Comparison of ENCODE assay signal across 8 mouse cellular contexts in the genomic region with DNA sequence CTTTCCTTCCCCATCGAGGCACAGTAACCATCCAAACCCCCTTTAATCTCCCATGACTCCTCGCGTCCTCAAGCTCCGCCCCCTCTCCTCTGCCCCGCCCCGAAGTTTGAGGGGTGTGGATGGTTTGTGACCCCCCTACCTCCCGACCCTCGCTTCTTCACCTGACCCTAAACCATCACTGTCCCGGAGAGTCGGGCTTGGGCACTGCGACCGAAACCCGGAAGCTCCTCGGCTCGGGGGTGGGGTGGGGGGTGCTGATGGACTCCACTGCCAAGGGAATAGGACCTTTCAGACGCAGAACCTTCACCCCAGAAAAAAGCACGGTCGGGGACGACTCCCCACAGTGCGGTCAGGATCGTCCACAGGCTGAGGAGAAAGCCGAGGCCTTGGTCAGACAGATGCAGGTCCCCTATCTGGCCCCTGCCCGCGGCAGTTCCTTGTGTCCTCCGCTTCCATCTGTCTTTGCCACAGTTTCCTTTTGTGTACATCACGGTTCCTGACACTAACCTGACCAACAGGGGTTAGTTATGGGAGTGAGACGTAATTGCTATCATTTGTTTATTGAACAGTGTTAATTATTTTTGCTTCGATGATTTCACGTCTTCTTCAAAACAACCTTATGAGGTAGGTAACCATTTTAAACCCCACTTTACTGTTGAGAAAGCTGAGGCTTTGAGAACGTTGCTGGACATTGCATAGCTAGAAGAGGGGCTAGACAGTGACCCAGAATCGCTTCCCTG. TPM values are rescaled to one million over a fixed set of nuclear protein-coding genes. Genes with fewer than 3 reads are reported as not detected.
DNase-seq lines count a peak whose midpoint lies in the region; ATAC-seq and TF ChIP-seq lines count a peak whose summit lies in the region.

No protein-coding gene starts in this region.

- no peaks in the 10 kb centered on the region for H3K9me3 ChIP-seq in kidney, embryonic 16.5 days (ENCODE audit: low read length)
- H3K9me3 ChIP-seq in forebrain, embryonic 12.5 days = no peaks in the 10 kb centered on the region
- no peaks in the 10 kb centered on the region for H3K9me3 ChIP-seq in limb, embryonic 15.5 days

- POLR2A ChIA-PET in Patski (lab: Charles Lee) = interaction anchor here (0.6 to 1.2 kb wide), 4 partner anchors 9 to 211 kb away, joined by 3 to 6 read pairs (median 4); partner anchors contain the start of gene Slc25a39

- CTCF ChIA-PET in Patski (lab: Charles Lee) = interaction anchor here (0.9 to 3.0 kb wide), 4 partner anchors 40 to 129 kb away, joined by 3 to 8 read pairs (median 4); partner anchors contain the start of gene Tmem101

- peak overlapping the region; percentile 74 for H3K4me2 ChIP-seq in kidney, embryonic 16.5 days (replicated peaks; ENCODE audit: low read depth, low read length)
- H3K4me2 ChIP-seq in forebrain, embryonic 12.5 days = peak overlapping the region; percentile 73
- peak overlapping the region; percentile 70 for H3K4me2 ChIP-seq in limb, embryonic 15.5 days

- peaks cover 20% of the 10 kb centered on the region for H3K4me1 ChIP-seq in kidney, embryonic 16.5 days (ENCODE audit: insufficient read depth, low read length)
- H3K4me1 ChIP-seq in forebrain, embryonic 12.5 days = peaks cover 15% of the 10 kb centered on the region
- H3K4me1 ChIP-seq in limb, embryonic 15.5 days = peaks cover 16% of the 10 kb centered on the region
- no peaks in the 10 kb centered on the region for H3K4me1 ChIP-seq in small intestine, adult 2 months (ENCODE audit: control insufficient read depth, insufficient read depth, insufficient read length, low read length)

- H3K27ac ChIP-seq in kidney, embryonic 16.5 days (ENCODE audit: low read length) = peak overlapping the region; percentile 92
- peak overlapping the region; percentile 76 for H3K27ac ChIP-seq in forebrain, embryonic 12.5 days
- H3K27ac ChIP-seq in limb, embryonic 15.5 days = peak overlapping the region; percentile 86
- peak overlapping the region; percentile 74 for H3K27ac ChIP-seq in small intestine, adult 2 months (ENCODE audit: insufficient read depth, low read depth, low read length)

- in situ Hi-C loops in Patski (cut with MboI; ENCODE audit: low pct_unique_long_range_greater_than_20kb) = no loop called here

- no peak for DNase-seq in kidney, adult 18-20 months
- no peak for DNase-seq in Patski (ENCODE audit: low read depth, low spot score)
- DNase-seq in yolk sac, embryonic 10.5 days (ENCODE audit: low spot score) = no peak
- no peak for DNase-seq in frontal cortex, postnatal 25 days (ENCODE audit: low spot score in 2 of 2)

- no peak for TF ChIP-seq POLR2A in small intestine, adult 2 months (IDR thresholded peaks at IDR 0.05; ENCODE audit: low read depth, low read length)

- no peaks in the 10 kb centered on the region for H3K27me3 ChIP-seq in kidney, embryonic 16.5 days (ENCODE audit: insufficient read depth, low read length)
- H3K27me3 ChIP-seq in Patski = no peaks in the 10 kb centered on the region
- H3K27me3 ChIP-seq in forebrain, embryonic 12.5 days = no peaks in the 10 kb centered on the region
- no peaks in the 10 kb centered on the region for H3K27me3 ChIP-seq in limb, embryonic 15.5 days
- no peaks in the 10 kb centered on the region for H3K27me3 ChIP-seq in small intestine, adult 2 months (ENCODE audit: control insufficient read depth, insufficient read depth, low read length)

- ATAC-seq in kidney, embryonic 16.5 days (ENCODE audit: low FRiP score, low TSS enrichment) = peak; percentile 72
- peak; percentile 35 for ATAC-seq in Patski
- ATAC-seq in forebrain, embryonic 12.5 days (ENCODE audit: low FRiP score) = peak; percentile 72
- peak; percentile 40 for ATAC-seq in limb, embryonic 15.5 days (ENCODE audit: insufficient number of reproducible peaks, low FRiP score, low TSS enrichment, low read depth)

- 4% methylated on average over 31 of the region's 31 CpGs for WGBS in kidney, embryonic 16.5 days
- WGBS in forebrain, embryonic 12.5 days = 7% methylated on average over 31 of the region's 31 CpGs
- WGBS in limb, embryonic 15.5 days = 4% methylated on average over 31 of the region's 31 CpGs
- 2% methylated on average over 31 of the region's 31 CpGs for WGBS in small intestine, adult 2 months

- peak overlapping the region; percentile 88 for H3K9ac ChIP-seq in kidney, embryonic 16.5 days (replicated peaks; ENCODE audit: low read length)
- peak overlapping the region; percentile 80 for H3K9ac ChIP-seq in forebrain, embryonic 12.5 days
- H3K9ac ChIP-seq in limb, embryonic 15.5 days = peak overlapping the region; percentile 81

- peaks cover 21% of the 10 kb centered on the region for H3K36me3 ChIP-seq in kidney, embryonic 16.5 days (ENCODE audit: insufficient read depth, low read length)
- peaks cover 31% of the 10 kb centered on the region for H3K36me3 ChIP-seq in forebrain, embryonic 12.5 days (replicated peaks)
- H3K36me3 ChIP-seq in limb, embryonic 15.5 days = peaks cover 32% of the 10 kb centered on the region
- H3K36me3 ChIP-seq in small intestine, adult 2 months (ENCODE audit: control insufficient read depth, insufficient read depth, low read length) = peaks cover 22% of the 10 kb centered on the region

- peak overlapping the region; percentile 78 for H3K4me3 ChIP-seq in kidney, embryonic 16.5 days (ENCODE audit: low read length)
- H3K4me3 ChIP-seq in forebrain, embryonic 12.5 days (replicated peaks) = peak overlapping the region; percentile 68
- peak overlapping the region; percentile 69 for H3K4me3 ChIP-seq in limb, embryonic 15.5 days
- peak overlapping the region; percentile 79 for H3K4me3 ChIP-seq in small intestine, adult 2 months (ENCODE audit: low read depth, low read length)

- TF ChIP-seq CTCF in Patski (IDR thresholded peaks at IDR 0.05) = no peak
- no peak for TF ChIP-seq CTCF in small intestine, adult 2 months (IDR thresholded peaks at IDR 0.05; ENCODE audit: extremely low read depth, insufficient read length, insufficient replicate concordance, low read depth, low read length)

RNA-seq across cellular contexts. Expression of gene Tmub2, which starts 0.5 kb away (rescaled TPM):
- polyA plus RNA-seq in kidney, embryonic 16.5 days (2015; fragmentation: Nextera tagmentation; extraction: Ambion mirVana) = 64.4 and 66.7 TPM in 2 replicates
- polyA plus RNA-seq in Patski (2021) = 60.5 TPM
- 53.9 and 55.9 TPM in 2 replicates for polyA plus RNA-seq in forebrain, embryonic 12.5 days (2016; fragmentation: Nextera tagmentation; extraction: Ambion mirVana)
- polyA plus RNA-seq in limb, embryonic 15.5 days (2015; fragmentation: Nextera tagmentation; extraction: Ambion mirVana) = 53.4 and 53.9 TPM in 2 replicates
- 29.4 and 60.2 TPM in 2 replicates for polyA plus RNA-seq in small intestine, adult 2 months (2012; rRNA removed)

RNA-seq across cellular contexts. Expression of gene Atxn7l3, which starts 11.2 kb away (rescaled TPM):
- 12.4 and 13.3 TPM in 2 replicates for polyA plus RNA-seq in kidney, embryonic 16.5 days (2015; fragmentation: Nextera tagmentation; extraction: Ambion mirVana)
- polyA plus RNA-seq in Patski (2021) = 53.4 TPM
- polyA plus RNA-seq in forebrain, embryonic 12.5 days (2016; fragmentation: Nextera tagmentation; extraction: Ambion mirVana) = 22.4 and 22.6 TPM in 2 replicates
- polyA plus RNA-seq in limb, embryonic 15.5 days (2015; fragmentation: Nextera tagmentation; extraction: Ambion mirVana) = 15.0 and 18.0 TPM in 2 replicates
- 15.1 and 30.2 TPM in 2 replicates for polyA plus RNA-seq in small intestine, adult 2 months (2012; rRNA removed)

RNA-seq across cellular contexts. Expression of gene Asb16, which starts 16.7 kb away (rescaled TPM):
- not detected in 2 replicates for polyA plus RNA-seq in kidney, embryonic 16.5 days (2015; fragmentation: Nextera tagmentation; extraction: Ambion mirVana)
- 0.28 TPM for polyA plus RNA-seq in Patski (2021)
- polyA plus RNA-seq in forebrain, embryonic 12.5 days (2016; fragmentation: Nextera tagmentation; extraction: Ambion mirVana) = not detected in 2 replicates
- 0.20 and 0.24 TPM in 2 replicates for polyA plus RNA-seq in limb, embryonic 15.5 days (2015; fragmentation: Nextera tagmentation; extraction: Ambion mirVana)
- polyA plus RNA-seq in small intestine, adult 2 months (2012; rRNA removed) = 0.29 and 1.8 TPM in 2 replicates

RNA-seq across cellular contexts. Expression of gene Ubtf, which starts 34.3 kb away (rescaled TPM):
- 94.7 and 97.3 TPM in 2 replicates for polyA plus RNA-seq in kidney, embryonic 16.5 days (2015; fragmentation: Nextera tagmentation; extraction: Ambion mirVana)
- polyA plus RNA-seq in Patski (2021) = 101 TPM
- 111 and 121 TPM in 2 replicates for polyA plus RNA-seq in forebrain, embryonic 12.5 days (2016; fragmentation: Nextera tagmentation; extraction: Ambion mirVana)
- polyA plus RNA-seq in limb, embryonic 15.5 days (2015; fragmentation: Nextera tagmentation; extraction: Ambion mirVana) = 76.0 and 85.7 TPM in 2 replicates
- 10.5 and 17.6 TPM in 2 replicates for polyA plus RNA-seq in small intestine, adult 2 months (2012; rRNA removed)

RNA-seq across cellular contexts. Expression of gene BC030867, which starts 36.6 kb away (rescaled TPM):
- 21.2 and 24.6 TPM in 2 replicates for polyA plus RNA-seq in kidney, embryonic 16.5 days (2015; fragmentation: Nextera tagmentation; extraction: Ambion mirVana)
- polyA plus RNA-seq in Patski (2021) = 6.8 TPM
- polyA plus RNA-seq in forebrain, embryonic 12.5 days (2016; fragmentation: Nextera tagmentation; extraction: Ambion mirVana) = 18.5 and 19.4 TPM in 2 replicates
- 13.0 and 13.8 TPM in 2 replicates for polyA plus RNA-seq in limb, embryonic 15.5 days (2015; fragmentation: Nextera tagmentation; extraction: Ambion mirVana)
- polyA plus RNA-seq in small intestine, adult 2 months (2012; rRNA removed) = 2.4 and 5.2 TPM in 2 replicates
